In the genomic region with DNA sequence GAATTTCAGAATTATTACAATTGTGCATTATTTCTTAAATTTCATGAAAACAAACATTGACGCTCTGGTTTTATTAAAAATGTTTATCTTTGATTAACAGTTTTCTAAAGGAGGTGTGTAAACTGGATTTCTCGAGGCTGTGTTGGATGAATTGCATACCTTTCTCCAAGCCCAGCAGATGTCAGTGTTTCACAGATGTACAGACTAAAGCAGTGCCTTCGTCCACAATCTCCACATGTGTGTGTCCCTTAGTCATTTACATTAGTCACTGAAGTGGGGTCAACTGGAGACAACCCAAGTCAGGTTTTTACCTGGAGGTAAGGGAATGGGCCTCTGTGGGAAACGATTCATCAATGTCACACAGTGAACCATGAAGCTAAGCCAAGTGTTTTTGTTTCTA, we compare ENCODE assay signal across 10 mouse cellular contexts. TPM values are rescaled to one million over a fixed set of nuclear protein-coding genes. Genes with fewer than 3 reads are reported as not detected.
DNase-seq lines count a peak whose midpoint lies in the region; ATAC-seq and TF ChIP-seq lines count a peak whose summit lies in the region.
"Had no signal": no experiment of that assay in that cellular context is flagged by ENCODE, and none has a peak within 500 bp of the region (broad histone marks: within the 10 kb centered on the region; RNA-seq: fewer than 3 reads in every experiment).

No protein-coding gene starts in this region.

- no peak overlapping the region for H3K4me3 ChIP-seq in heart, postnatal 0 days (ENCODE audit: low read depth, low read length)
- no peak overlapping the region for H3K4me3 ChIP-seq in heart, embryonic 12.5 days
- no peak overlapping the region for H3K4me3 ChIP-seq in lung, postnatal 0 days (ENCODE audit: low read depth, low read length)
- no peak overlapping the region for H3K4me3 ChIP-seq in neural tube, embryonic 15.5 days (replicated peaks)
- H3K4me3 ChIP-seq: limb, embryonic 15.5 days had no signal

- no peak for TF ChIP-seq EP300 in heart, postnatal 0 days (IDR thresholded peaks at IDR 0.05; ENCODE audit: low read depth)
- no peak for TF ChIP-seq EP300 in lung, postnatal 0 days (IDR thresholded peaks at IDR 0.05)

- no peaks in the 10 kb centered on the region for H3K36me3 ChIP-seq in heart, postnatal 0 days (replicated peaks; ENCODE audit: control insufficient read depth, insufficient read depth, low read length)
- no peaks in the 10 kb centered on the region for H3K36me3 ChIP-seq in heart, embryonic 12.5 days
- H3K36me3 ChIP-seq in lung, postnatal 0 days (ENCODE audit: insufficient read depth, low read length): no peaks in the 10 kb centered on the region
- no peaks in the 10 kb centered on the region for H3K36me3 ChIP-seq in neural tube, embryonic 15.5 days
- H3K36me3 ChIP-seq: limb, embryonic 15.5 days had no signal

- H3K4me1 ChIP-seq in heart, postnatal 0 days (ENCODE audit: control insufficient read depth, insufficient read depth): no peaks in the 10 kb centered on the region
- H3K4me1 ChIP-seq in heart, embryonic 12.5 days (replicated peaks): no peaks in the 10 kb centered on the region
- no peaks in the 10 kb centered on the region for H3K4me1 ChIP-seq in lung, postnatal 0 days (ENCODE audit: insufficient read depth, low read depth, low read length)
- no peaks in the 10 kb centered on the region for H3K4me1 ChIP-seq in neural tube, embryonic 15.5 days
- H3K4me1 ChIP-seq: limb, embryonic 15.5 days had no signal

- H3K4me2 ChIP-seq in heart, postnatal 0 days (ENCODE audit: low read depth, low read length): no peak overlapping the region
- no peak overlapping the region for H3K4me2 ChIP-seq in heart, embryonic 12.5 days
- H3K4me2 ChIP-seq in lung, postnatal 0 days (replicated peaks; ENCODE audit: low read depth, low read length): no peak overlapping the region
- H3K4me2 ChIP-seq in neural tube, embryonic 15.5 days: no peak overlapping the region
- H3K4me2 ChIP-seq: limb, embryonic 15.5 days had no signal

- no peak overlapping the region for H3K9ac ChIP-seq in heart, postnatal 0 days (replicated peaks; ENCODE audit: low read depth, low read length)
- H3K9ac ChIP-seq in heart, embryonic 12.5 days: no peak overlapping the region
- no peak overlapping the region for H3K9ac ChIP-seq in lung, postnatal 0 days (replicated peaks; ENCODE audit: low read depth)
- no peak overlapping the region for H3K9ac ChIP-seq in neural tube, embryonic 15.5 days (replicated peaks)
- H3K9ac ChIP-seq: limb, embryonic 15.5 days had no signal

- WGBS in heart, postnatal 0 days: 40% methylated on average over 4 of the region's 4 CpGs
- 48% methylated on average over 4 of the region's 4 CpGs for WGBS in heart, embryonic 12.5 days
- 38% methylated on average over 4 of the region's 4 CpGs for WGBS in lung, postnatal 0 days
- WGBS in neural tube, embryonic 15.5 days: 50% methylated on average over 4 of the region's 4 CpGs

- no peak overlapping the region for H3K27ac ChIP-seq in heart, postnatal 0 days (ENCODE audit: low read depth)
- H3K27ac ChIP-seq in heart, embryonic 12.5 days (ENCODE audit: poor library complexity, severe bottlenecking): no peak overlapping the region
- H3K27ac ChIP-seq in lung, postnatal 0 days (ENCODE audit: low read length): no peak overlapping the region
- H3K27ac ChIP-seq in neural tube, embryonic 15.5 days (replicated peaks): no peak overlapping the region
- H3K27ac ChIP-seq: limb, embryonic 15.5 days had no signal

- peak; percentile 37 for TF ChIP-seq CTCF in heart, postnatal 0 days (IDR thresholded peaks at IDR 0.05; ENCODE audit: low read depth)
- TF ChIP-seq CTCF in lung, postnatal 0 days (IDR thresholded peaks at IDR 0.05): peak; percentile 49

- ATAC-seq in heart, postnatal 0 days (ENCODE audit: insufficient read depth, low read depth): no peak
- no peak for ATAC-seq in heart, embryonic 12.5 days (ENCODE audit: insufficient number of reproducible peaks, low FRiP score)
- ATAC-seq in lung, postnatal 0 days: no peak
- ATAC-seq in neural tube, embryonic 15.5 days (ENCODE audit: low FRiP score): peak; percentile 83
- ATAC-seq in cerebellum, adult (ENCODE audit: insufficient number of reproducible peaks, low FRiP score, low TSS enrichment): no peak

- H3K9me3 ChIP-seq in heart, postnatal 0 days (replicated peaks; ENCODE audit: control insufficient read depth, low read length): no peaks in the 10 kb centered on the region
- no peaks in the 10 kb centered on the region for H3K9me3 ChIP-seq in heart, embryonic 12.5 days (replicated peaks)
- H3K9me3 ChIP-seq in lung, postnatal 0 days (ENCODE audit: low read length): no peaks in the 10 kb centered on the region
- H3K9me3 ChIP-seq in neural tube, embryonic 15.5 days (replicated peaks): no peaks in the 10 kb centered on the region
- H3K9me3 ChIP-seq: limb, embryonic 15.5 days had no signal

- H3K27me3 ChIP-seq in heart, postnatal 0 days (ENCODE audit: control insufficient read depth, insufficient read depth, low read length): no peaks in the 10 kb centered on the region
- no peaks in the 10 kb centered on the region for H3K27me3 ChIP-seq in heart, embryonic 12.5 days (replicated peaks)
- no peaks in the 10 kb centered on the region for H3K27me3 ChIP-seq in lung, postnatal 0 days (replicated peaks; ENCODE audit: insufficient read depth, low read length)
- H3K27me3 ChIP-seq in neural tube, embryonic 15.5 days (replicated peaks): no peaks in the 10 kb centered on the region
- H3K27me3 ChIP-seq: limb, embryonic 15.5 days had no signal

- DNase-seq in heart, postnatal 0 days (ENCODE audit: low spot score): peak; percentile 7
- DNase-seq in lung, postnatal 0 days (ENCODE audit: low spot score): peak; percentile 20
- DNase-seq in lung, postnatal 25 days (ENCODE audit: low spot score): no peak
- DNase-seq in embryo, embryonic 10.5 days (ENCODE audit: low spot score): peak; percentile 43
- no peak for DNase-seq in spleen, adult 12 weeks (ENCODE audit: low spot score)

RNA-seq across cellular contexts. Expression of gene Mthfs, which starts 15.6 kb away (rescaled TPM):
- total RNA-seq in heart, postnatal 0 days (2014; rRNA removed; ENCODE audit: low replicate concordance): 5.8 and 12.3 TPM in 2 replicates
- polyA plus RNA-seq in heart, postnatal 0 days (2015; fragmentation: Nextera tagmentation; extraction: Ambion mirVana): 18.6 and 19.7 TPM in 2 replicates
- 15.3 and 16.2 TPM in 2 replicates for polyA plus RNA-seq in heart, embryonic 12.5 days (2016; fragmentation: Nextera tagmentation; extraction: Ambion mirVana)
- polyA plus RNA-seq in lung, postnatal 0 days (2015; fragmentation: Nextera tagmentation; extraction: Ambion mirVana): 38.3 and 42.6 TPM in 2 replicates
- polyA plus RNA-seq in neural tube, embryonic 15.5 days (2015; fragmentation: Nextera tagmentation; extraction: Ambion mirVana): 17.2 and 21.6 TPM in 2 replicates

RNA-seq across cellular contexts. Expression of gene Gm29094, which starts 26.9 kb away (rescaled TPM):
- total RNA-seq in heart, postnatal 0 days (2014; rRNA removed; ENCODE audit: low replicate concordance): not detected in 2 replicates
- polyA plus RNA-seq in heart, postnatal 0 days (2015; fragmentation: Nextera tagmentation; extraction: Ambion mirVana): 0.67 and 0.85 TPM in 2 replicates
- 0.51 TPM in 1 of 2 replicates, not detected in the other for polyA plus RNA-seq in heart, embryonic 12.5 days (2016; fragmentation: Nextera tagmentation; extraction: Ambion mirVana)
- polyA plus RNA-seq in lung, postnatal 0 days (2015; fragmentation: Nextera tagmentation; extraction: Ambion mirVana): 3.8 and 4.4 TPM in 2 replicates
- 0.61 and 1.3 TPM in 2 replicates for polyA plus RNA-seq in neural tube, embryonic 15.5 days (2015; fragmentation: Nextera tagmentation; extraction: Ambion mirVana)
- polyA plus RNA-seq: limb, embryonic 15.5 days; stomach, embryonic 14.5 days had no signal

RNA-seq across cellular contexts. Expression of gene Bcl2a1b, which starts 27.1 kb away (rescaled TPM):
- 1.3 and 6.3 TPM in 2 replicates for total RNA-seq in heart, postnatal 0 days (2014; rRNA removed; ENCODE audit: low replicate concordance)
- 1.9 and 2.0 TPM in 2 replicates for polyA plus RNA-seq in heart, postnatal 0 days (2015; fragmentation: Nextera tagmentation; extraction: Ambion mirVana)
- polyA plus RNA-seq in heart, embryonic 12.5 days (2016; fragmentation: Nextera tagmentation; extraction: Ambion mirVana): 0.27 and 1.2 TPM in 2 replicates
- polyA plus RNA-seq in lung, postnatal 0 days (2015; fragmentation: Nextera tagmentation; extraction: Ambion mirVana): 54.2 and 55.1 TPM in 2 replicates
- polyA plus RNA-seq in neural tube, embryonic 15.5 days (2015; fragmentation: Nextera tagmentation; extraction: Ambion mirVana): 1.9 and 3.3 TPM in 2 replicates

Comparison
In these comparisons a context has a peak if more than half of its experiments do, and no peak if none do; other contexts are left out.
1. DNase-seq: peak in heart, postnatal 0 days (single experiment), lung, postnatal 0 days (single experiment) and embryo, embryonic 10.5 days (single experiment); none in lung, postnatal 25 days (single experiment) and spleen, adult 12 weeks (single experiment).
2. RNA of gene Bcl2a1b, which starts 27.1 kb away (polyA plus RNA-seq): 54.2 to 55.1 TPM in lung, postnatal 0 days; 1.9 to 2.0 TPM in heart, postnatal 0 days, 1.9 to 3.3 TPM in neural tube, embryonic 15.5 days and 0.27 to 1.2 TPM in heart, embryonic 12.5 days; every median in the first group is over 10 times any median in the second.